Mouse (Mus musculus) ES-Bruce4 (cell line): Measurements from ENCODE around the gene Slc15a4.

Source experiments
- CTCF ChIP-seq: IDR thresholded peaks from one replicate; pipeline ENCODE4 v1.8.1; 2011; ENCODE audit warnings: low read depth, low read length
- EP300 ChIP-seq: IDR thresholded peaks from 2 replicates; pipeline ENCODE4 v1.6.1; 2011; ENCODE audit warnings: low read depth, low read length; ENCODE audit not compliant: insufficient read depth
- POLR2A ChIP-seq: IDR thresholded peaks from one replicate; pipeline ENCODE4 v1.8.1; 2011; ENCODE audit warnings: low read length; ENCODE audit not compliant: insufficient read depth

DNA sequence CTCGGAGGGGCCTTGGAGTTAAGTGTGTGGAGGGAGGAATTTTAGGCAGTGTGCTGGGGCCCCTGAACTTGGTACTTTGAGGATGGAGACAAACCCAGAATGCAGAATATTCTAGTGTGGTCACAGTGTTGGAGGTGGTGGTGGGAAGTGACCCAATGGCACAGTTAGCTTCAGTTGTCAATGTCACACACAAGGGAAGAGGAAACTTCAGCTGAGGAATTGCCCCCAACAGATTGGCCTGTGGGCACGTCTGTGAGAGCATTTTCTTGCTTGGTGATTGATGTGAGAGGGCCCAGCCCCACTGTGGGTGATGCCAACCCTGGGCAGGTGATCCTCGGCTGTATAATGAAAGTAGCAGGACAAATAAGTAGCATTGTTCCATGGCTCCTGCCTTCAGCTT, 13.9 kb downstream of the Slc15a4 start:
- no peak for TF ChIP-seq POLR2A
- no peak for TF ChIP-seq CTCF
- TF ChIP-seq EP300: no peak
